Mouse (Mus musculus) thymus, adult 2 months (tissue): ENCODE results near the gene Chn2. TPM values are rescaled to one million over a fixed set of nuclear protein-coding genes. Genes with fewer than 3 reads are reported as not detected.

Experiments used
- DNase-seq: peaks from one replicate; pipeline ENCODE4 v3.0.0; 2021
- H3K27ac ChIP-seq: fragments of 200-500 bp; 2 replicates; pipeline ENCODE4 v1.5.1; 2012; ENCODE audit warnings: low read length, control low read depth; ENCODE audit not compliant: control insufficient read depth, insufficient read depth
- H3K27me3 ChIP-seq: fragments of 200-500 bp; 2 replicates; pipeline ENCODE4 v1.6.1; 2012; ENCODE audit warnings: mild to moderate bottlenecking, low read length, moderate library complexity, mixed read lengths; ENCODE audit not compliant: control insufficient read depth, insufficient read depth
- H3K36me3 ChIP-seq: fragments of 200-500 bp; 2 replicates; pipeline ENCODE4 v1.6.1; 2012; ENCODE audit warnings: mild to moderate bottlenecking, low read length, moderate library complexity; ENCODE audit not compliant: control insufficient read depth, insufficient read depth
- H3K4me1 ChIP-seq: fragments of 200-500 bp; replicated peaks from 2 replicates; pipeline ENCODE4 v1.6.1; 2012; ENCODE audit warnings: low read length; ENCODE audit not compliant: control insufficient read depth, insufficient read depth
- H3K4me3 ChIP-seq: fragments of 200-500 bp; 2 replicates; pipeline ENCODE4 v1.5.1; 2012; ENCODE audit warnings: mild to moderate bottlenecking, low read length, control low read depth, moderate library complexity; ENCODE audit not compliant: control insufficient read depth, insufficient read depth
- CTCF ChIP-seq: fragments of 200-500 bp; IDR thresholded peaks from 2 replicates; pipeline ENCODE4 v1.5.1; 2012; ENCODE audit warnings: mild to moderate bottlenecking, control low read depth, low read length, moderate library complexity, borderline replicate concordance; ENCODE audit not compliant: control insufficient read depth, poor library complexity, insufficient read depth; ENCODE audit errors: extremely low read depth
- POLR2A ChIP-seq: fragments of 200-500 bp; IDR thresholded peaks from 2 replicates; pipeline ENCODE4 v1.6.1; 2012; ENCODE audit warnings: mild to moderate bottlenecking, low read length, control low read depth, moderate library complexity; ENCODE audit not compliant: control insufficient read depth, poor library complexity, insufficient read depth; ENCODE audit errors: extremely low read depth
- WGBS: fragments of 180-500 bp; shearing (Covaris S2); methylation state at CpG from one replicate; pipeline ENCODE4 v1.1.7; 2018; 5-methylcytosine and 5-hydroxymethylcytosine counted together
- polyA plus RNA-seq: library from polyadenylated mRNA; depleted of rRNA; stranded (reverse); fragments of >200 nt; gene quantifications from 2 replicates; pipeline ENCODE4 v1.2.3, GENCODE M21; 2012; rRNA removed

The Chn2 gene
- polyA plus RNA-seq: 6.1 and 7.6 TPM in 2 replicates

GRCm38 (mm10) chr6:54039357-54039804 lies at the start of gene Chn2:
Gene Chn2, plus strand, starts transcription at chr6:54039554.
- no peaks in the 10 kb centered on the region; the same call in 1 of the 2 replicates for H3K4me1 ChIP-seq
- H3K36me3 ChIP-seq: no peaks in the 10 kb centered on the region
- no peak within 1 kb of the TSS for H3K27ac ChIP-seq
- no peak for TF ChIP-seq POLR2A
- no peak for TF ChIP-seq CTCF
- peak within 1 kb of the TSS; percentile 59 for H3K4me3 ChIP-seq
- WGBS: 1% methylated on average over 43 of the region's 43 CpGs
- H3K27me3 ChIP-seq: peaks cover 9% of the 10 kb centered on the region; the same call in 1 of the 2 replicates
- DNase-seq: peak; percentile 17

GRCm38 (mm10) chr6:53992386-53992785 lies 47.0 kb upstream of the Chn2 start:
- WGBS: 95% methylated on average over 3 of the region's 3 CpGs
- no peak for DNase-seq
- no peaks in the 10 kb centered on the region for H3K36me3 ChIP-seq
- H3K4me1 ChIP-seq: no peaks in the 10 kb centered on the region
- no peak for TF ChIP-seq CTCF
- TF ChIP-seq POLR2A: no peak
- H3K4me3 ChIP-seq: no peak overlapping the region
- H3K27me3 ChIP-seq: no peaks in the 10 kb centered on the region
- H3K27ac ChIP-seq: no peak overlapping the region

DNA sequence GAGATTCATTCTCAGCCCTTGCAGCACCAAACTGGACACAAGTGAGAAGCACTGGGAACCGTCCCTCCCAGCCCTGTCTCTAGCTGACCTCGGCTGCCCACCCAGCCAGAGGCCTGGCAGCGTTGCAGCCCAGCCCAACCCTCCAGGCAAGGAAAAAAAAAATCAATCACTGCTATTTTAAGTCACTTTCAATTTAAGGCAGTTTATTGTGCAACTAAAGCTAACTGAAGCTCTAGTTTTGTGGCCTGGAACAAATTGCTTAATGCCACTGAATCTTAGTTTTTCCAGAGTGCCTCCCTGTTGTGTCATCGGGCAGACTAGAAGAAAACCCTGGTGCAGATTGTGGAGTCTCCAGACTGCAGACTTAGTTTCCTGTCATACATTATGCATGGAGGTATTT lies 43.8 kb upstream of the Chn2 start:
- Histone ChIP-seq H3K36me3 (no peaks in the 10 kb centered on the region), H3K4me1 (no peaks in the 10 kb centered on the region), H3K27ac (no peak overlapping the region), H3K4me3 (no peak overlapping the region), H3K27me3 (no peaks in the 10 kb centered on the region)
- no peak for DNase-seq
- TF ChIP-seq POLR2A (no peak), CTCF (no peak)
- whole genome bisulfite sequencing: 79% methylated on average over 4 of the region's 4 CpGs

DNA sequence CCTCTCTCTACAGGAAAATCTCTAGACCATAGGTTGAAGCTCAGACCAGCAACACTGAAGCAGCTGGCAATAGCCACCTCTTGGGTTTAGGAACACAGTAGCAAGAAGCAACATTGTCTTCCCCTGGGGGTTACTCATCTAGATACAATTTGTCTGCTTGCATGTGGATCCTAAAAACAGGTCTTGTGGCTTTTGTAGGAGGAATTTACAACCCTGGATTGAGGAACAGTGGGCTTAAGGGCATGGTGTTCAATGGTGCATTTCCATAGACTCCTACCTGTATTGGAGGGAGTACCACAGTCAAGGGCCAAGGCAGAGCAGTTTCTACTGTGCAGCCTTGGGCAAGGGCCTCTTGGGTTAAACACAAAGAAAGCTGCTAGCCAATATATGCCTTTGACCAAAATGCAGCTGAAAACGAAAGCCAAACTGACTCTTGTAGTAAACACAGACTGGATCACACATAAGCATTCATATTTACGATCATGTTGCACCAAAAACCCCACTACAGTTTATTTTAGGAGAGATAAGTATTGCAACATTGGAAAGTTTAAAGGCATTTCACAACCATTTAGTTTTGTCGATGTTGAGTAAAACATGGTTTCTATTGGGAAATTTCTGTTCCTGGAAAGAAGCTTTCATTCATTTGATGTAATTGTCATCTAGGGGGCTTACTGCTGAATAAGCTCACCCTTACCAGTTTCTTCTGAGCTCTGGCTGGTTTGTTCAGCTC lies 43.0 kb upstream of the Chn2 start:
- Histone ChIP-seq H3K4me1 (no peaks in the 10 kb centered on the region), H3K27ac (no peak overlapping the region), H3K36me3 (no peaks in the 10 kb centered on the region), H3K4me3 (no peak overlapping the region), H3K27me3 (no peaks in the 10 kb centered on the region)
- TF ChIP-seq CTCF (no peak), POLR2A (no peak)
- no peak for DNase-seq
- 95% methylated on average over 3 of the region's 3 CpGs for WGBS

DNA sequence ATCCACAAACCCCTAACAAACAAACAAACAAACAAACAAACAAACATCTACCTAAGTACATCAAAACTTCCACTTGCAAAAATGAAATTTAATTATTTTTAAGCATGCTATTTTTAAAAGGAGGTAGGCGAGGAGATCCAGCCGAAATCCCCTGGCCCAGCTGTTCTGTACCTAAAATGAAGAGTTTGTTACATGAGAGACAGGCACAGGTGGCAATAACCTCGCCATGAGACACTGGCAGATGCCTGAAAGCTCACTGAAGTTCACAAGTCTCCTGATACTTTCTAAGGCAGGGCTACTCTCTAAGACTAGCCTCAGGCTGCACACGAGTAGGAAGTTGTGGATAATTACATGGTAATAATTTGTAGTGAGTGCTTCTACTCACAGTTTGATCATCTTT lies 34.1 kb upstream of the Chn2 start:
- no peak for DNase-seq
- Histone ChIP-seq H3K36me3 (no peaks in the 10 kb centered on the region), H3K27me3 (no peaks in the 10 kb centered on the region), H3K4me3 (no peak overlapping the region), H3K4me1 (no peaks in the 10 kb centered on the region), H3K27ac (no peak overlapping the region)
- TF ChIP-seq POLR2A: no peak
- no peak for TF ChIP-seq CTCF
- 90% methylated on average over 4 of the region's 4 CpGs for WGBS

DNA sequence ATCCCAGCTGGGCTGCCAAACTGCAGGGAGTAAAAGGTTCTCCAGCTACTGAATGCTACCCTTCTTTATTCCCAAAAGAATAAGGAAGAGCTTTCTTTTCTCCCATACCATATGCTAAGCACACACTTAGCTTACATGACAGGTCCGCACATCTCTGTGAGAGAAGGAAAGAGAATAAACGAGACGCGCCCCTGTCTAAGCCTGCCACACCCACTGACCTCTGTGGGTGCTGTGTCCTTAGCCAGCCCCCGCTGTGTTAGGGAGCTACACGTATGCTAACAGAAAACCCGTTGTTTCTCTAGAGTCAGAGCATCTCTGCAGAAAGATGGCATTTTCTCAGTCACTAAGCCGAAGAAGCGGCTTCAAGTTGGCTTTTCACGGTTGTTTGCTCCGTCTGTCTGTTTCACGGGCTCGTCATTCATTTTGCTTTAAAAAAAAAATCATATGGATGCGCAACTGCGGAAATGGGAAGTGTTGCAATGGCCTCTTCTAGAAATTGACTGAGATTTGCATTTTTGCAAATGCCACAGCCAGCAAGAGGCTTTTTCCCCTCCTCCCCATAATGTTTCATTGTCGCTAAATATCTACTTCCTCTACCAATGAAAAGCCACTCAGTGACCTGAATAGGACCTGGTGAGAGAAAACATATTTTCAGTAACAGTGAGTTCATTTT lies 30.8 kb upstream of the Chn2 start:
- TF ChIP-seq CTCF: no peak
- TF ChIP-seq POLR2A: no peak
- Histone ChIP-seq H3K27ac (no peak overlapping the region), H3K4me3 (no peak overlapping the region), H3K27me3 (no peaks in the 10 kb centered on the region), H3K36me3 (no peaks in the 10 kb centered on the region), H3K4me1 (no peaks in the 10 kb centered on the region)
- 89% methylated on average over 16 of the region's 16 CpGs for WGBS
- DNase-seq: no peak
